Mouse (Mus musculus): Measurements from ENCODE around the gene Prdx5.

The Prdx5 gene

DNA sequence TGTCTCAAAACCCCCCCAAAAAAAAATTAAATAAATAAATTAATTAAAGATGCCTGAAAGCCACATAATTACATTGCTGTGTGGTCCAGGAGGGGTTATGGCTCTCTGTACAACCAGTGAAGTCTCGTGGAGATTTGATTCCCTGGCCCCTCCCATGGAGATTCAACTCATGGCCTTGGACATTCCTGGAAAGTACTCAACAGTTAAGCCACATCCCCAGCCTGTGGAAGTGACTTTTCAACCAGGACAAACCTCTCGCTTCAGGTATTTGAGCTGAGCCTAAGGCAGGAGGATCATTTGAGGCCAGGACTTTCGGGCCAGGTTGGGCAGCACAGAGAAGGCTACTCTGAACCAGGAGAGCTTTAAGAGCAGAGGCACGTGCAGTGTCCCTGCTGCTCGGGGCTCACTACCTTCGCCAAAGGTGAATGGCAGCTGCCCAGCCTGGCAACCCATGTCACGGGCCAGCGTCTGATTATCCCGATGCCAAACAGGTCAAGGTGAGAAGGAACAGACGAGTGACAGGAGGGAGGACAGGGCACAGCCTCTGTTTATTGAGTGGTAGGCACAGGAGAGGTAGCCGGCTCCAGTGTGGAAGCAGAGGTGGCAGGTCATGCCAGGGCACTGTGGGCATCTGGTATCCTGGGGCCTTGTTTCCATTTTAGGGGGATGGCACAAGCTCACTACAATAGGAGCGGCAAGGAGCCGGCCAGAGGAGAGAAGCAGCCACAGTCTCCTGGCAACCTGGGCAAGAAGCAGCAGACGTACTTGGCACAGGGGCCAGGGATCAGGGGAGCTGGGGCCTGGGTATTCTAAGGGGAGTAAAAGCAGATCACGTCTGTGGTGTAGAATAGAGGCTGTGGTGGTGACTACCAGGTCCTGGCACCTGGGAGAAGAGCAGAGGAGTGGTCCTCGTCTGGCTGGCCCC, 27.9 kb upstream of the Prdx5 start:
- no peak for DNase-seq (ENCODE audit: low spot score in 2 of 2)

DNA sequence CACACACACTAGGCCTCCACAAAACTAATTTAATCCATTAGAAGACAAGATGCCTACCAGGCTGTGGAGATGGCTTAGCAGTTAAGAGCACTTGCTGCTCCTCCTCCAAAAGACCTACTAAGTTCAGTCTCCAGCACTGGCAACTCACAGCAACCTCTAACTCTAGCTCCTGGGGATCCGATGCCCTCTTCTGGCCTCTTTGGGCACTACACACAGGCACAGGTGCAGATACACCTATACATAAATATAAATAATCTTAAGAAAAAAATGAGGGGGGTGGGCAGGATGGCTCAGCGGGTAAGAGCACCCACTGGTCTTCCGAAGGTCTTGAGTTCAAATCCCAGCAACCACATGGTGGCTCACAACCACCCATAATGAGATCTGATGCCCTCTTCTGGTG, 26.4 kb upstream of the Prdx5 start:
- no peak for DNase-seq (ENCODE audit: low spot score in 2 of 2)

DNA sequence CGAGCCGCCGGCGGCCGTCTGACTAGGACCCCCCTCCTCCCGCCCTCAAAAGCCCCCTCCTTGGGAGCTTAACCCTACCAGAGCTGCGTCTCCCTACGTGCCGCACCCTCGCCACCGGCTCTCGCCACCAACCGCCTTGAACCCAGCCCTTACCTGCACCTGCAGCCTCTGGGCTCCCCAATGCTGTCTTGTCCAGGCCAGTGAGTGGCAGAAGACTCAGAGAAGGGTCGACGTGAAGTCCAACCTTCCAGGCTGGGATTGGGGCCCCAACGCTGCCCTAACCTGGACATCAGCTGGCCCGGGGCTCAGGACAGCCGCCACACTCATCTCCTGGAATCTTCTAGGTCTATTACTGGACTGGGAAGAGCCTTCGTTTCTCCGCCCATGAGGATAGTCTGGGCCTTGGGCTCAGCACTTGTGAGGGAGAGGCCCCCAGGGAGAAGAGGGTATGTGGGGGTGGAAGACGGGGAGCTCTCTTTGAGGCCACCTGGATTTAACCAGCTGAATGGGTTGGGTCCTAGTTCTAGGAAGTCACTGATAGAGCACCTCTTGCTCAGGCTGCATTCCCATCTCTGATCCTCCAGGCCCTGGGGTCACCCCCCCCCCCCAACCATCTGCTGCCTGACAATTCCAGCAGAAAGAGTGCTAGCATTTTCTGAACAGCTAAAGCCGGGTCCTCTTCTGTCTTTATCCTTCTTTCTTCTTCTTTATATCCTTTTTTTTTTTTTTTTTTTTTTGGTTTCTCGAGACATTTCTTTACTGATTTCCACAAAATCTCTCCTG, 24.5 kb upstream of the Prdx5 start, which contains the start of gene Kcnk4:
Kcnk4 (minus strand) TSS at position 321 of the 783 bp plus-strand sequence.
- DNase-seq (ENCODE audit: low spot score in 2 of 2) = no peak

DNA sequence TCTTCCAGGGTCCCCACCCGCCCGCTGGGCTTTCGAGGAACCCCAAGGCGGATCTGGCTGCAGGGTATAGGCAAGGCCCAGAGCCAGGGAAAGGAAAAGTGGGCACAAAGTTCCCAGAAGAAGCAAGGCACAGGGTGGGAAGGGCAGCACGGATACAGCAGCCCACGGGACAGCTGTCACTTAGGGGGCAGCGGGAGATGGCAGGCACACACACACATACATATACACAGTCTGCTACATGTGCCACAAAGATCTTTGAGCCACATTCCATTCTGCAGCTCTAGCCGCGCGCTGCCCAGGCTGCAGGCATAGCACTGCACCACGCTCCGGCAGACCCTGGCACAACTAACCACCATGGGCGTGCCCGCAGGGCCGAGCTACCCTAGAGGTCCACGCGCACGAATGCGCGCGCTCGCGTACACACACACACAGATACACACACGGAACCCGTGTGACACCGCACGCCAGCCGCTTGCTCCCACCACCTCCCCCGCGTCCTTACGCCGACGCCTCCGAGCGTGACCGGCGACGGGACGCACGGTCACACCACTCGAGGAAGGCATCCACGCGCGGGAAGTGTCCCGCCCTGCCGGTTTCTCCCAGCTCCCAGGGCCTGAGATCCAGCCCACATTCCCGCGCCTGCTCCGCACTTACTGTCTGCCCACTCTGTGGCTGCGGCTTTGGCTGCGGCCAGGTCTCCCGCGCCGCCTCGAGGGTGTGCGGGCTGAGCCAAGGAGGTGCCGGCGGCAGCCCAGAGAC, 23.7 kb upstream of the Prdx5 start:
- DNase-seq (ENCODE audit: low spot score in 2 of 2) = no peak

DNA sequence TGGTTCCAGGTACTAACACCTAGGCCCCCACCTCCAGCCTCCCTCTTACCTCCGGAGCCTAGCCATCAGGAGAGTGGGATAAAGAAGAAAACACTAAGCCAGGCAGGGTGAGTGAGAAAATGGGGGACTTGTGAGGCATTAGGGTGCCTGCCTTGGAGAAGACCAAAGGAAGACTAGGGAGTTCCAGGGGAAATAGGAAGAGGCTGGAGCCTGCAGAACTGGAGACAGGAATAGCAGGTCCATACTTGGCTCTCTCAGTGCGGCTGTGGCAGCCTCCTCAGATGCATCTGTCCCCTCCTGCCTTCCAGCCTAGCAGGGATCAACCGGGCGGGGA, 23.2 kb upstream of the Prdx5 start:
- no peak for DNase-seq (ENCODE audit: low spot score in 2 of 2)

DNA sequence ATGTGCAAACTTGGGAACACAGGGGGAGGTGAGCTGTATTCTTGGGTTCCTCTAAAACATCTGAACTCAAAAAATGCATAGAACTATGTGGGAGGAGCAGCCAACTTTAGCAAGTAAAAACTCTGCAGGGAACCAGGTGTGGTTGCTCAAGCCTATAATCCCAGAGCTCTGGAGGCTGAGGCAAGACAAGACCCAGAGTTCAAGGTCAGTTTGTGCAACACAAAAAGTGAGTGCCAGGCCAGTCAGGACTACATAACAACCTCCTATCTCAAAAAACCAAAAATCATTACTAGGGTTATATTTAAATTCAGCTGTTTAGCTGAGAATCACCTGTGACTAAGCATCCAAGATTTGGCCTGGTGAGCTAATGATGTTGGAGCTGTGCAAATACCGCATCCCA, 22.1 kb upstream of the Prdx5 start:
- DNase-seq (ENCODE audit: low spot score in 2 of 2) = no peak

DNA sequence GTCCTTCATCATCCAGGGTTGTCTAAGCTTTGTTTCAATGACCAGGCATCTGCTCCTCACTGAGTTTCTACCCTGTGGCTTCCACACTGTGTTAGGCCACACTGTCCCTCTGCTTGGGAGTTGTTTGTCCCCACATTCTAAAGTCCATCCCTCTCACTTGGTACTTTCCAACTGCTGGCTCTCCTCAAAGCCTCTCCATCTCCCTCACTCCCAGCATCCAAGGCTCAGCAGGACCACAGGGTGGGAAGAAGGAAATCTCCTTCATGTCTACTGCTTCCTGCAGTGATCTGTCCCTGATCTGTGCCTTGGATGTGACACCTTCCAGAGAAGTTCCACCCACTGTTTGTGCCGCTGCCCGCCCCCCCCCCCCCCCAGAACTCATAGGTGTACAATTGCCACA, 21.1 kb upstream of the Prdx5 start:
- DNase-seq (ENCODE audit: low spot score in 2 of 2) = no peak

DNA sequence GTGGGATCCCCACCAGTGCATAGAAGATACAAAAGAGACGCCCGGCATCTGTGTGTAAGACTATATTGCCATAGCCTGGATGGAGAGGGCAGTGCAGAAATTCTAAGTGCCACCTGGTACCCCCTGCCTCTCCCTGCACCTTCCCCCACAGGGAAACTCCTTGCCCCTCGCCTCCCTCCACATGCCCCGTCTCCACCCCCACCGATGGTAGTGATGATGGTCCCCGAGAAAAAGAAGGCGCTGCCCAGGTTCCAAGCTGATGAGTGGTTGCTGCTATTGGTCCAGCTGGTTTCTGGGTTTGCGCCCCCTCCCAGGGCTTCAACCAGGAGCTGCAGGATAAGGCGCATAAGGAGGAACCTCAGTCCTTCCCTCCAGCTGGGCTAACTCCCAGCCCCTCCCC, 18.2 kb upstream of the Prdx5 start:
- DNase-seq (ENCODE audit: low spot score in 2 of 2) = no peak

DNA sequence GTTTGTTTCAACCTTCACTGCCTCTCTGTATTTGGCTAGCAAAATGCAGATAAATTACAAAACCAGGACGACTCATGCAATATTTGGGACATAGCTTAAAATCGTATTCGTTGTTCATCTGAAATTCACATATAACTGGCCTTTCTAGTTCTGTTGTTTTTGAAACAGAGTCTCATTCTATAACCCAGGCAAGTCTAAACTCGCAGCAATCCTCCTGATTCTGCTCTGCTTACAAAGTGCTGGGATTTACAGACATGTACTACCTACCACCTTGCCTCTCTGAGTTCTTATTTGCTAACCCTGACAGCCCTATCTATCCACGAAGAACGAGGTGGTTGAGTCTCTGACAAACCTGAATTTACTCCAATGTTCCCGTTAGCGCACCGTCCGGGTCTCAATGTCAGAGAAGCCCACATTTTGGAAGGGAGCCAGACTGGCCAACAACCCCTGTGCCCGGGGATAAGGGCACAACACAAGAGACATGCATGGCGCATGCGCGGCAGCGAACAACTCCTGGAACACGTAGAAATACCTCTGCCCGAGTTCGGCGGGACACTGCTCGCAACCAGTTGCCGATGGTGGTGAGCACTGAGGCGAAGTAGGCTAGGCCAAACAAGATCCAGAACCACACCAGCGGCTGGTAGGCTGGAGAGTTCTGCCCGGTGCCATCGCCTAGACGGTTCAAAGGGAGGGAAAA, 16.8 kb upstream of the Prdx5 start:
- DNase-seq (ENCODE audit: low spot score in 2 of 2) = no peak

DNA sequence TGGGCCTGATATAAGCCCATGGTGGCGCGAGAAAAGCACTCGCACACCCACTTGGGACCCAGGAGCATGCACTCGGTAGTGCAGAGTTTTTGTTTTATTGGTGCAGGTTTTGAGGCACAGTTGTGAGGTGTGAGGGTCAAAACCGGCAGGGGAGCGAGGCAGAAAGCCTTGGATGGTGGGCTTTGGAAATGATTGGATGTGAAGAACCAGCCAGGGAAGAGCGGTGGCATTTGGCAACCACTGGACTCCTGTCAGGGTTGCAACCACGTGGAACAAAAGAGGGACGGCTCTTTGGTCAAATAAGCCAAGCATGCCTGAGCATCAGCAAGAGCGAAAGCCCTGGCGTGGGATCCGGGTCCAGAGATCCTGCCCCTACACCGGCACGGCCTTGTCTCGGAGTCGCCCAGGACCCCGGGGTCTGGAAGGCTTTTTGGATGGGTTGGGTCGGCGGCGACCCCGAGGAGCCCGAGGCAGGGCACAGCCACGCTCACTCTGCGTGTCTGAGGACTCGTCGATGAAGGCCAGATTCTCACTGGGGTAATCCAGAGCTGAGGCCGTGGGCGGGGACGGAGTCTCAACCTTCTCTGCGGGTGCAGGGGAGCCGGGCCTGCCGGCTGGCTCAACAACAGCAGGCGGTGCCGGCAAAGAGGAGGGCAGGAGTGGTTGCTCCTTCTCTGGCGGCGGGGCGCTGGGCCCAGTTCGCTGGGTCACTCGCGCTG, 15.9 kb upstream of the Prdx5 start:
- no peak for DNase-seq (ENCODE audit: low spot score in 2 of 2)

DNA sequence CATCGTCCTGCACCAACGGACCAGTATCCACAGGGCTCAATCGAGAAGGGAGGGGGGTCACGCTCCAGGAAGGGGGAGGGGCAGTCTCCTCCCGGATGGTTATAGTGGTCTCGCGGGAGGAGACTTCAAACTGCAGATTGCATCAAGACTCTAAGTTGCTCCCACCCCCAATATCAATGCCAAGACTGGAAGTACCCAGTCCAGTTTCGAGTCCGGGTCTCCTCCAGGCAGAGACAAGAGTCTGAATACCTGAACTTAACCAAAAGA, 15.3 kb upstream of the Prdx5 start, which contains the start of gene Catsperz:
Catsperz (minus strand) TSS at position 74 of the 267 bp plus-strand sequence.
- DNase-seq (ENCODE audit: low spot score in 2 of 2) = no peak

DNA sequence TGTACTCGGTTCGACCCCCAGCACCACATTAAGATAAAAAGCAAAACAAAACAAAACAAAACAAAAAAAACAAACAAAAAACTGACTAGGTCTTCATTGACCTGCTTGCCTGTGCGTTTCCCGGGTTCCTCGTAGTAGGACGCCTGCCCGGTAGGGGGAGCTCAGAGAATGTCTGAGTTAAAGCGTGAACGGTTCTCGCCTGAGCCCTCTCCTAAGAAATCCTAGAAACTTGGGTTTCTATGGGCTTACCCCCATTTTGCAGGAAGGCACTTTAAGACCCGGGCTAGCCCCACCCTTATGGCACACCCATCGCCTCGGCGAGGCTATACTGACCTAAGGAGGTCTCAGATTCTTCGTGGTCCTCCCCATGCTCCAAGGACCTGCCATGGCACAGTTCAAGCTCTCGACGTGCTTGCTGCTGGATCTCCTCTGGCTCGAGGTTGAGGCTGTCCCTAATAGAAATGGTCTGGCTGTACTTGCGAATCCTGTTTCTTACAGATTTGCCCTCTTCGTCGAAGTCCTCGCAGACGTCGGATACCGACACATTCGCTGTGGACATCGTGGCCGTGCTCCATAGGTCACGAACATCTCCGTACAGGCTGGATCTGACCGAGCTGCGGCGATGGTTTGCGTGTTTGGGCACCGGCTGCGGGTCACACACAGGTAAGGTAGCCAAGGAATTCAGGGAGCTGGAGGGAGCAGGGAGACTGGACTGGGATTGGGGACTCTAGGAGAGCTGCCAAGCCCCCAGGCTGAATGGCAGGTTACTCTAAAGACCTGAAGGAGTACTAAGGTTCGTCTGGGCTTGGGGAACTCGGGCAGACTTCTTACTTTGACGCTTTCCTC, 14.8 kb upstream of the Prdx5 start:
- DNase-seq (ENCODE audit: low spot score in 2 of 2) = peak; percentile 86

DNA sequence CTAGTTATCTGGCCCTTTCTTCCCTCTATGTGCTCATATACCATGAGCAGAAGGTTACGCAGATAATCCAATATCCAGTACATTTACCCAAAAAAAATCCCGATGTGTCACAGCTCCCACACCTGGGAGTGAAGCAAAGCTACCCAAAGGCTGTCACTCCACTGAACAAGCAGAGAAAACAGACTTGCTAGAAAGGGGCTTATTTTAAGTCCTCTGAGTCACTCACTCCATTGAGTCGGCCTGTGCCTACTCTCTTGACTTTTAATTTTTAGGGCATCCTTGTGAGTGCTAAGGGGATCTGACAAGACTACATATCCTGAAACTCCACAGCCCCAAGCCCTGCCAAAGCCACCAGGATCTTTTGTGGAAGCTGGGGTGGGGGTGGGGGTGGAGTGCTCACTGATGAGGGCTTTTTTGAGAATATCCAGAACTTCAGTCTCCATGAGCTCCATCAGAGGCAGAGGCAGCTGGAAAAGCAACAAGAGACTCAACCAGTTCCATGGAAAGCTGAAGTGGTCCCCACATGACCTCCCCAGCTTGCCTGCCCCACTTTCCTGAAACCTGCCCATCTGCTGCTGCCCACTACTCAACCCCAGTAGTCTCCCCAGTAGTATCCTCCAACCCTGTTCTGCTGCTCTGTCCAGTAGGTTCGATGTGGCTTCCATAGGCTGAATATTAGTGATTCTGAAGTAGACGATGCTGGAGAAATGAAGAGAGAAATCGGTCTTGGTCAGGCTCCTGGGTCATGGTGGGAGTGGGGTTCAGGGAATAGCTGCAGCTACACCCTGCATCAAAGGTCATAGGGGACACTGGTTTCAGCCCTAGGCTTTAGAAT, 13.2 kb upstream of the Prdx5 start:
- no peak for DNase-seq (ENCODE audit: low spot score in 2 of 2)

DNA sequence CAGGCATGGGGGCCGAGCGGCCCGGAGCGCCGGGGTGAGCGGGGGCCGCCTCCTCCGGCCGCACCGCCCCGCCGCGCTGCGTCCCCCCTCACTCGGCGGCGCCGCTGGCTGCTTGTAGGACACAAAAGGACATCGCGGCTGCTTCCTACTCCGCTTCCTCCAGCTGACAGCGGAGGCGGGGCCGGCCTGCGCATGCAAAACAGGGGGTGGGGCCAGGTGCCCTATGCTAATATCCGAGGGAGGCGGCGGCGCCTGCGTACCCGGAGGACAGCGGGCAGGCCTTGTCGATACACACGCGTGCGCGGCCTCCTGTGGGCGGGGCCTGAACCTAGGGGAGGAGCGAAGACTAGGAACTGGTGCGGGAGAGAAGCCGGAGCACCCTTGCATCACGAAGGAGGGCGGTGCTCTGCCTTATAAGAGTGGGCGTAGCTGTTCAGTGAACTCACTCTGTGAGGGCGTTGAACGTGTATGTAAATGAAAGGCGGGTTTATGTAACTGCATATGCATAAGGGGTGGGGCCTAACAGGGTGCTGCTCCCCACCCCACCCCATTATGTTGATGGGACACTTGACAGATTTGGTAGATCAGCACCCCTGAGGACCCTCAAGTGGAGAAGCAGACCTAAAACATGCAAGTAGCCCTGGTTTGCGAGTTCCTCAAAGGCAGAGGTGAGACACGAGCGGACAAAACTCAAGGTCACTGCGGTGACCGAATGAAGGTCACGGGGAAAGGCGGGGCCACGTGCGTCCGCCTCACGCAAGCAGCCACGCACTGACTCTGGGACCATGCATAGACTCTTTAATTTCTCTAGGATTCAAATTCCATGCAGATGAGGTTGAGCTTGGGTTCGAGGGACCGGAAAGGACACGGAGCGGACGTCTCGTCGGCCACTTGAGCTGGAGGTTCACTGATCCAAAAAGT, 12.0 kb upstream of the Prdx5 start, which contains the start of gene Esrra:
Esrra (minus strand) TSS at position 167 of the 921 bp plus-strand sequence.
- peak; percentile 97 to 99 for DNase-seq (ENCODE audit: low spot score in 2 of 2)

DNA sequence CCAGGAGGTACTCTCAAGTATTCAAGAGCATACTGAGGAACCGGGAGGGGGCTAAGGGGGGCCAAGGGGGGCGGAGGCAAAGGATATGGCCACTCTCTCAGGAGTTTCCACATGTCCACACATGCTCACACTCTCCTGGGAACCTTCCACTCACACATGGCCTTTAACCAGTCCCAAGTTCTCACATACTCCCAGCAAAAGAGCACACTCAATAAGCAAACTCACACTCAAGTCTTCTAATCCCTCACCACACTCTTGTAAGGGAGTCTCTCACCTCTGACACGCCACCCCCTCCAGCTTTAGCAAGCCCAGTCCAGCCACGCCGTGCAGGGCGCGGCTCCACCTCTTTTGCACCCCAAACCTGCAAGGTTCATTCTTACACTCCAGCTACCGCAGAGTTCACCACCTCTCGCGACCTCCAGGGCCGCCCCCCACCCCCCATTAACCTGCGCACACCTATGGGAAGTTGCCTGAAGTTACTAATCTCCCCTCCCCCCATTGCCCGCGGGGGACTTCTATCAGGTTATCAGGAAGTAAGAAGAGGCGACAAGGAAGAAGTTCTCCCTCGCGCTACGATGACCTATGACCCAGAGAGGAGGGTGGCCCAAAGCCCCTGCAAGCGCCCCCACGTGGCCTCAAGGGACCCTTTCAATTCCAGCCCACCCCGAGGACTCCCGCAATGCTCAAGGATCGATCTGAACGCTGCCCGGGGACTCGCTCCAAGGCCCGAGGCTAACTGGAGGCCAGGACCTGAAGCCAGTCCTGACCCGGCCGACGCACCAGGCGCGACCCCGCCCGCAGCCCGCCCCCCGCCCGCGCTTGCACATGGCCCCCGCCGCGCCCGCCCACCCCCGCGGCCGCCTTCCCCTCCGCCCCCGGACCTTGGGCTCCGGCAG, 11.1 kb upstream of the Prdx5 start:
- DNase-seq (ENCODE audit: low spot score in 2 of 2) = no peak

DNA sequence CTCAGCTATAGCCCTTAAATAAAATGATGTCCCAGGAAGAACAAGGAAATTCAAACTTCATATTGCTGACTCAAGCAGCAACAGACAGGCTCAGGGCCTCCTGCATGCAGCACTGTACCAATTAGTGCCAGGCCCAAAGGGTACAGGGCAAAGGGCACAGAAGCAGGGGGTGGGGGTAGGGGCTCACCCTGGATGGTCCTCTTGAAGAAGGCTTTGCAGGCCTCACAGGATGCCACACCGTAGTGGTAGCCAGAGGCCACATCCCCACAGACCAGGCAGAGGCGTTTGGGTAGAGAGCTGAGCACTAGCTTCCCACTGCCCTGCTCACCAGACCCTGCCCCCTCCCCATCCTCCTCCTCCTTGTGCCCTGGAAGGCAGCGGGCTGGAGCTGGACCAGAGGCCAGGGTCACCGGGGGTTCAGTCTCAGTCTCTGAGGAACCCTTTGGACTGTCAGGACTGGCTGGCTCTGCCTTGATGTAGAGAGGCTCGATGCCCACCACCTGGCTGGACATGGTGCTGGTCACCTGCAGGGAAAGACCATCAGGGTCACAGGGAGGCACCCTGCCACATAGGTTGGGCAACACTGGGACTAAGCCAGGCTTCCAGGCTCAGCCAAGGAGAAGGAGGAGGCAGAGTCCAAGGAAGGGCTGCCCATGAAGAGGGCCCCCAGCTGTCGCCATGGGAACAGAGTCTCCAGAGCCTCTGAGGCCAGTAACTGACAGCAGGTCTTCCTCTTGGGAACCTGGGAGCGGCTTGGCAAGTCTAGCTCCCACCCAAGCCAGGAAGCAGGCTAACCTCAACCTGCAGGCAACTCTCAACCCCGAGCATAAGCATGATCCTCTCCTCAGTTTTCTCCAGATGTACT, 10.2 kb upstream of the Prdx5 start:
- DNase-seq (ENCODE audit: low spot score in 2 of 2) = no peak
